Mouse (Mus musculus) megakaryocyte, embryonic 14.5 days (primary cell): ENCODE results near the gene Maml3.

Experiments used
- FLI1 ChIP-seq: IDR thresholded peaks from 2 replicates; pipeline ENCODE4 v1.6.1; 2012; ENCODE audit warnings: low read length, inconsistent platforms, mixed read lengths
- GATA1 ChIP-seq: IDR thresholded peaks from 3 replicates; pipeline ENCODE4 v1.6.1; 2012; ENCODE audit warnings: mixed read lengths, low read length, inconsistent platforms, borderline replicate concordance

GRCm38 (mm10) chr3:51912214-51912613 is 192.7 kb downstream of the Maml3 start:
- TF ChIP-seq GATA1 (no peak), FLI1 (no peak)
